Mouse (Mus musculus) v-Abl transformed pro-B cells (cell line): ENCODE measurements around the gene Pak4.

Source experiments
- in situ Hi-C, 2 experiments: fragments of 400-800 bp; cut with MboI; formaldehyde crosslinking; loops; one replicate each; pipeline ENCODE4 v1.15.1; 2025; ENCODE audit not compliant: unreplicated experiment in 2 of 2

Pak4 gene

GRCm38 (mm10) chr7:28593206-28594111 lies 4.5 kb downstream of the Pak4 start:
- in situ Hi-C loops, result loop anchor here in 1 of 2 experiments (10.0 kb wide), 1 partner anchor 219 kb away; the partner anchor contains the start of gene Plekhg2

DNA sequence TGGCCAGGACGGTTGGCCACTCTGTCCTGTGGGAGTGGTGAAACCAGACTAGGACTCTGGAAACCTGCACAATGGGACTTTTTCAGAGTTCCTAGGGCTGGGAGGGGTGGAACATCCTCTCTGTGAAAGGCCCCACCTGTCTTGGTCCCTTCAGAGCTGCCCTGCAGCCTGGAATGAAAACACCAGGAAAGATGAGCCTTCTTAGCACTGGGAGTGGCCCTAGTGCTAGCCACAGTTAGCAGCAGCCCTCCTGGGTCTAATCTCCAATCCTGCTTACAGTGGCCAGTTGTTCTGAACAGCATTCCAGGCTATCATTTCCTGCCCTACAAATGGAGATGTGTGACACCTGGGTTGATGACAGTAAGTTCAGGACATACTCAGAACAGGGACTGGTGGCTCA lies 6.1 kb downstream of the Pak4 start:
- in situ Hi-C loops, result loop anchor here in 1 of 2 experiments (10.0 kb wide), 1 partner anchor 217 kb away; the partner anchor contains the start of gene Plekhg2

DNA sequence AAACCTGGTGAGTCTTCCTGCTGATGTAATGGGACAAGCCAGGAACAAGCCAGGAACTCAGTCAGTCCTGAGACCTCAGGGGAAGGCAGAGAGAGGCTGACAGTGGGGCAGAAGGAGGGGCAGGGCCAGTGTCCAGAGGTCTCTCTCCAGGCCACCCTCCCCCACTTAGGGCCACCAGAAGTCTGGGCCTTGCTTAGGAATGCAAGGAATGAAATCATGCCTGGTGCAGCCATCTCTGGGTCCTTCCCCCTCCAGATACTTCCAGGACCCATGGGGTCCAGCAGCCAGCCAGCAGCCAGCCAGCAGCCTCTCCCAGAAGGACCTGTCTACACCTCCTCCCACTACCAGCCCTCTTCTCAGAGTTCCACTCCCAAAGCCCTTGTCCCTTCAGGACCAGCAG lies 10.3 kb downstream of the Pak4 start:
- in situ Hi-C loops, result no loop called here

- in situ Hi-C loops, result no loop called here
These were observed 11.1 kb downstream of the Pak4 start for GRCm38 (mm10) chr7:28586663-28587411.

DNA sequence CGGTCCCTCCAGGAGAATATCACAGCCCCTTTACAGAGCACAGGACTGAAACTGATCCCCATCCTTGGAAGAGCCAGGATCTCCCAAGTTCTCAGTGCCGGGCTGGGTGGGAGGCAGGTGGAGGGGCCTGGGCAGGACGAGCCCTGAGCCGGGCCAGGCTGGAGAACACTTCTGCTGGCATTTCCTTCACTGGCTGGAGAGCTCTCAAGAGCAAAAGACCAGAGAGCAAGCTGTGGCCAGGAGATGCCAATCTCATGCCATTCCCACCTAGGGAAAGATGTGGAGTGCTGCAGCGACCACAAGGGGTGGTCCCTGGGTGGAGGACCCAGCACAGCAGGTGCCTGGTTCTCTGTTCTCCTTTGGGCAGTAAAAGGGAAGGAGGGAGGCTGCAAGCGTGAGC lies 13.0 kb downstream of the Pak4 start:
- in situ Hi-C loops, result no loop called here

DNA sequence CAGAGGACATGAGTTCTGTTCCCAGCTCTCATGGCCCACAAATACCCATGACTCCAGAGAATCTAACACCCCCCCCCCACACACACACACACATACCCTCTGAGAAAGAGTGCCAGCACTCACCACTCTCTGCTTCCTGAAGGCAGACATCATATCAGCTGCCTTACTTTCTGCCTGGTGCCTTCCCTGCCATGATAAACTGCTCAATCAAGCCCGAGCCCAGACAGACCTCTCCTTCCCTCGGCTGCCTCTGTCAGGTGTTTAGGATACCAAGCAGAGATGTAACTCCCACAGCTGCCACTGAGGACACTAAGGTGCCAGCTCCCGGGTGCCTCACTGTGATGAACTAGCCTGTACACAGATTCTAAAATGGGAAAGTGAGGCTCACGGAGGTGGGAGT lies 13.5 kb downstream of the Pak4 start:
- in situ Hi-C loops, result no loop called here

DNA sequence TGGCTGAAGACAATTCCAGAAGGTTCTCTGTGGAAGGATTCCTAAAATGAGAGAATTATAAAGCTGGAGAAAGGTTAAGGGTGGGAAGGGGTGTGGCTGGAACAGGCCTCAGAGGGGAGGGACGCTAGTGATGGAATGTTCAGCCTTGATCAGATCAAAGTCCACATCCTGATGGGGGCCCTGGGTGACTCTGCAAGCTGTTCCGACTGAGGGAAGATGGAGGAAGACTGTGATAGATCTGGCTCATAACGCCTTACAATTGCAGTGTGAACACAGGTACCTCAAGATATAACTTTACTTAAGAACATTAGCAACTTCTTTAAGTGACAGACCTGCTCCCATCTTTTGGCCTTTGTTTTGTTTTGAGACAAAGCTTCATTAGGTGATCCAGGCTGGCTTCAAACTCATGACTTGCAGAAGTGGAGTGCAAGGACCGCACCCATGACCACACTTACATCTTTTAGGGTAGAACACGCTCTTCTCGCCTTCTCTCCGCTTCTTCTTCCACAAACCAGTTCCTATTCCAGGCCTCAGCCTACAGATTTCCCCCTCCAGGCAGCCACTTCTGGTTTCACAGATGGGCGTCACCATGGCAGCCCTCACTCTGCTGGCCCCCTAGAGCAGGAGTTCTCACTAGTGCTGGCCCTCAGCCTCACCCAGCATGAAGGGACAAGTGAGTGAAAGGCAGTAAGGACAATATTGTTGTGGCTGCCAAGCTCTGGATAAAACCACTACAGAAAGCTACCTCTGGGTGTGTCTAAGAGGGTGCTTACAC lies 14.2 kb downstream of the Pak4 start:
- in situ Hi-C loops, result no loop called here

- in situ Hi-C loops, result no loop called here
These were observed 15.1 kb downstream of the Pak4 start for GRCm38 (mm10) chr7:28582841-28583240.

DNA sequence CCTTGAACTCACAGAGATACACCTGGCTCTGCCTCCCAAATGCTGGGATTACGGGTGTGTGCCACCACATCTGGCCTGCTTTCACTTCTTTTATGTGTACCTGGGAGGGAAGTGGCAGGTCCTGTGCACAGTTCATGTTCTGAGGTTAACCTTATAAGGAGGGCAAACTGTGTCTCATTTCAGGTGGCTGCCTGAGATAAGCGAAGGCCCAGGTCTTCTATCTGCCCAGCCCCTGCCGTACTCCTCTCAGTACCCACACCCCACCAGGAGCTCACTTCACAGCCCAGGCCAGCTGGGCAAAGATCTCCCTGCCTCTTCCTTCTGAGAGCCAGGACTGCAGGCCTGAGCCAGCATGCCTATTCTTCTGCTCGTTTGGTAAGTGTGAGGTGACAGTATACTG lies 16.3 kb downstream of the Pak4 start:
- in situ Hi-C loops, result no loop called here

GRCm38 (mm10) chr7:28579826-28580225 lies 18.2 kb downstream of the Pak4 start:
- in situ Hi-C loops, result no loop called here

DNA sequence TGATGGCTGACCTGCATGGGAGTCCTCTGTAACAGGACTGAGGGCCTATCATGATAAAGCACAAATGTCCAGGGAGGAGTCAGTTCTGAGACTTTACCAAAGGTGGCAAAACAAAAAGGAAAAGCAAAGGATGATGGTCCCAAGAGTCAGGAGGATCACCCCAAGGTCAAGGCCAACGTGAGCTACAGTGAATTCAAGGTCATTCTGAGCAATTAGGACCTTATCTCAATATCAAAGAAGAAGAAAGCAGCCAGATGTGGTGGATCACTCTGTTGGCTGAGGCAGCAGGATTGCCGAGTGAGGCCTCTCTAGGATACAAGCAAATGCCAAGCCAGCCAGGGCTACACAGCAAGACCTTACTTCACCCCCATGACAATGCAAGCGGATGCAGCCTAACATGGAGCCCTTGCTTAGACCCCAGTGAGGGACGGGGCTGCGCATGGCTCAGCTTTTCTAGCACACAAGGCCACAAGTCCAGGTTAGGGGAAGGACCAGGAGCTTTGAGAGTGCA lies 19.4 kb downstream of the Pak4 start:
- in situ Hi-C loops, result no loop called here

- in situ Hi-C loops, result no loop called here
These were observed 20.0 kb downstream of the Pak4 start for GRCm38 (mm10) chr7:28577826-28578542.

GRCm38 (mm10) chr7:28576271-28576914 lies 21.6 kb downstream of the Pak4 start:
- in situ Hi-C loops, result no loop called here

DNA sequence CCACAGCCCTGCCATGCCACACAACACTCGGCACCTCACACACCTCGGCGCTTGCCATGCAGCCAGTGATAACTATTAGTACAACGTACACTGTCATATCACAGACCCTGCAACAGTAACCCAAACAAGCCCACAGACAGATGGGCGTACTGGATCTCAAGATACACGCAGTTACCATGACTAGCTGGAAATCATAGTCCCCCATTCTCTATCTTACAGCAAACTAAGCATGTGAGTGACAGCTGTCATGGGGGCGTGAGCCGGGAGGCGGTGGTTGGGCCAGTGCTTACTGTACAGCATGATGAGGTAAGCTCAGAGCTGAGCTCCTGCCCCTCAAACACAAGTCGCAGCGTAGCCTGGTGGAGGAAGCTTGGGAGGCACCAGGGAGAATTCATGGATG lies 22.4 kb downstream of the Pak4 start:
- in situ Hi-C loops, result no loop called here

- in situ Hi-C loops, result no loop called here
These were observed 24.7 kb downstream of the Pak4 start for GRCm38 (mm10) chr7:28573236-28573635.

DNA sequence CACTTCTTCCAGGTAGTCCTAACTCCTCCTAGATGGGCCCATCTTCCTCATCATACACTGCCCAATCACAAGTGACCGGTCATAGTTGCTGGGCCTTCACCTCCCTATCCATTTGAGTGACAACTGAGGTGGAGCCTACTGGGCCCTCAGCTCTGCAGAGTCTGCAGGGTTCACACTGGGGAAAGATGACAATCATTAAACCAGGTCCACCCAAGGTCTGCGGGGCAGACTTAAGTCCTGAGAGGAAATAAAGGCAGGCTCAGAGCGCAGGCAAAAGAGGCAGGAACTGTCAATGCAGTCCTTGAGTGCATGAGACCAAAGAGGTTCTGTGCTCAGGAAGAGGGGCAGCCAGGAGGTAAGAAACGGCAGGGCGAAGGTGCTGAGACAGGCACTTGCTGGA lies 25.3 kb downstream of the Pak4 start:
- in situ Hi-C loops, result no loop called here

DNA sequence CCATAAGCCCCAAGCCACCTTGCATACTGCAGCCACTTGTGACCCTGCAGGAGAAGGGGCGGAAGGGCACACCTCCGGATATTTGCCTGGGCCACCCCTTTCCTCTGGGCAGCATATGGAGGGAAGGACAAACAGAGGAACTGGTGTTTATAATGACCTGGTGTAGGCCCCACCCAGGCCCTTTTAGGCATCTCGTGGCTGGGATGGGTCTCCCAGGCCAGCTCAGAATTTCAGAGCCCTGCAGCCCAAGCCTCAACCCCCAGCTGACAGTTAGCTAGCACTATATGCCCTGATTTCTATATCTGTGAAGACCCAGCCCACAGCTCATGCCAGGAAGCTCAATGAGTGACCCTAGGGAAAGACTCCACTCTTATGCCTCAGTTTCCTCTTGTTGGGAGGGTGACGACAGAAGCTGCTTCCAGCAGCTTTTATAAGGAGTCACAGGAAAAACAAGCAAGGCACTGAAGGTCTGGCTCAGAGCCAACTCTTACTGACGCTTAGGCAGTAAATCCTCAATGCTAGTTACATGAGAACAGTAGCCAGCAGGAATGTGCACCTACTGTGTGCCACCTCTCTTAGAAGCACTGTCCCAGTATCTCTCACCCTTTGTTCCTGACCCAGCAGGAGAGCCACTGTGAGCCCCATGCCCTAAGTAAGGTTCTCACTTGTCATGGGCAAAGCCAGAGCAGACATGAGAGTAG lies 26.9 kb downstream of the Pak4 start:
- in situ Hi-C loops, result no loop called here

DNA sequence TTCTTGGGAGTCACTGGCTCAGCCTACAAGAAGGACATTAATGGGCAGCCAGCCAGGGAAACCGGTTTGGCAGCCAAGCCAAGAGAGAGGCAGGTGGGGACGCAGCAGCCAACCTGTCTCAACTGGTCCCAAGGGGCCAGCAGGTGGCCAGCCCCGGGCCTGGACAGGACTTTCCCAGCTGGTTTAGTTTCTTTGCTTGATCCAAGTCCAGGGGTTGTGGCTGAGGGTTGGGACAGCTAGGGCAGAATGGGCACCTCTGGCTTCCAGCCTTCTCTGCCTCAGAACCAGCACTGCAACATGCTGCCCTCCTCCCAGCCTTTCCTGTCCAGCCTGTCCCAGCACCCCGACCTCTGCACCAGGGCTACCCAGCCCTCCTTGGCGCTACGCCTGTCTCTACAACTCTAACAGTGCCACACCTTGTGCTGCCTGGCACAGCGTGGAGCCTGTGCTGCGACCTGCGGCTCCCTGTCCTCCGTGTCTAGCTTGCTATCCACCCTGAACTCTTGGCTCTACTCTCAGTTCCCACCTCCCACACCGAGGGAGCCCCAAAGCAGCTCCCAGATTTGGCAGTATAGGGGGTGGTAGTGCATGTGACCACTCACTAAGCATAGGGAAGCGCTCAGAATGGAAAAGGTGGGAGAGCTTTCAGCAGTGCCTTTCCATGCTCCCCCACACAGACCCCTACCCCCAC lies 27.5 kb downstream of the Pak4 start:
- in situ Hi-C loops, result no loop called here
